Mouse (Mus musculus) megakaryocyte, embryonic 14.5 days (primary cell): ENCODE measurements around the gene Tmem108.

Experiments used
- FLI1 ChIP-seq: IDR thresholded peaks from 2 replicates; pipeline ENCODE4 v1.6.1; 2012; ENCODE audit warnings: low read length, inconsistent platforms, mixed read lengths
- GATA1 ChIP-seq: IDR thresholded peaks from 3 replicates; pipeline ENCODE4 v1.6.1; 2012; ENCODE audit warnings: mixed read lengths, low read length, inconsistent platforms, borderline replicate concordance

- TF ChIP-seq FLI1 (no peak), GATA1 (no peak)
Measured at GRCm38 (mm10) chr9:103726751-103727462, 34.7 kb downstream of the Tmem108 start.
